Mouse (Mus musculus) kidney, adult 8-10 months (tissue): Measurements from ENCODE around the gene Kif21b.
A peak's percentile ranks its signal among the peaks of the same experiment; 100 is the strongest.

ENCODE experiments used
- DNase-seq, 2 experiments: peaks; one replicate each; pipeline ENCODE4 v3.0.0; 2022

Gene Kif21b

GRCm38 (mm10) chr1:136160930-136161329 lies 29.7 kb downstream of the Kif21b start:
- DNase-seq = no peak

GRCm38 (mm10) chr1:136161333-136161921 lies 30.2 kb downstream of the Kif21b start:
- no peak for DNase-seq

- DNase-seq = no peak
These were observed 34.2 kb downstream of the Kif21b start for GRCm38 (mm10) chr1:136165436-136165835.

DNA sequence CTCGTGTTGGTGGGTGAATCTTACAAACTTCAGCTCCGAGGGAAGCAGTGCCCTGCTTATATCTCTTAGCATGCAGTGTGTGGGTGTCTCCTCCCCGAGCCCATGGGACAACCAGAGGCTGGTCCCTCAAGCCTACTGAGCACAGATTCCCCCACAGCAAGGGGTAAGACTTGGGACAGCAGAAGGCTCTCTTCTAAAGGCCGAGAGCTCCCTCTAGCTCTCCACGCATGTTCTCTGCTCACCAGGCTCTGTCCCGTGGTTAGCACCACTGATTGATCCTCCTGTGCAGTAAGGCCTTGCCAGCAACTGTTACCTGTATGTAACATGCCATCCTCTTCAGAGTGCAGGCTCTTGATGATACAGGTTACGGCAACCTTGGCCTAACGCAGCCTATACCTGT lies 36.5 kb downstream of the Kif21b start:
- peak in 1 of 2 experiments; percentile 30 for DNase-seq

DNA sequence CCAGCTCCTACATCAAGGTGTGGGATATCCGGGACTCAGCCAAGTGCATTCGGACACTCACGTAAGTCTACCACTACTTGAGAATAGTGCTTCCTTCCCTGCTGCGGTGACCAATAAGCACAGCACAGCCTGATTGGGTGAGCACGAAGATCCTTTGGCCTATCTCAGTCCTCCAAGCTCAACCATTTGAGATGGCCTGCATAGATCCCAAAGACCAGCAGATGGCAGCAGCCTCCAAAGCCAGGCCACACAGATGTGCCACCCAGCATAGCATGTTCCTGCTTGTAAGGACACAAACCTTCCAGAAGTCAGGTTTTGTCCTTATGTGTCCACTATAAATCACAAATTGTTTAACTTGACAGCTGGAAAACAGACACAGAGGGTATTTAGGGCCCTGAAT lies 38.9 kb downstream of the Kif21b start:
- DNase-seq = peak; percentile 65 to 80

GRCm38 (mm10) chr1:136172696-136173095 lies 41.5 kb downstream of the Kif21b start:
- peak; percentile 30 to 60 for DNase-seq

DNA sequence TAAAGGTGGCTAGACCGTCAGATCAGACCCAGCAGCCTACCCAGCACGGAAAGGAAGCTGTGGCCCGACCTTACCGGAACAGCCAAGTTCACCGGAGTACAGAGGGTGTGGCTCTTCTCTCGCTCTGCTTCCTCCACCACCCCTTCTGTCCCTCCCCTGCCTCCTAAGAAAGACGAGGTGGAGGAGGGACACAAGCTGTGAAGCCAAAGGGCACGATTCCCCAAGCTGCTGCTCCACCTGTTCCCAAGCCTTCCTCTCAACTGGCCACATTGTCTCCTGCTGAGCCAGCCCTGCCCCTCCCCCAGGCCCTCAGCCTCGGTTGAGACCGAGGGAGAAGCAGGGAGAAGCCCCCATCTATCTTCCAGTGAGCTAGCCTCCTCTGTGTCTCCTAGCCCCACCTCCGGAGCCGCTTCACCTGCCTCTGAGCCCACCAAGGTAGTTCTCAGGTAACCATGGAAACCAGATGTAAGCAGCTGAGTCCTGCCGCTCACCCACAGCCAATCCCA lies 43.0 kb downstream of the Kif21b start:
- peak; percentile 22 to 52 for DNase-seq

DNA sequence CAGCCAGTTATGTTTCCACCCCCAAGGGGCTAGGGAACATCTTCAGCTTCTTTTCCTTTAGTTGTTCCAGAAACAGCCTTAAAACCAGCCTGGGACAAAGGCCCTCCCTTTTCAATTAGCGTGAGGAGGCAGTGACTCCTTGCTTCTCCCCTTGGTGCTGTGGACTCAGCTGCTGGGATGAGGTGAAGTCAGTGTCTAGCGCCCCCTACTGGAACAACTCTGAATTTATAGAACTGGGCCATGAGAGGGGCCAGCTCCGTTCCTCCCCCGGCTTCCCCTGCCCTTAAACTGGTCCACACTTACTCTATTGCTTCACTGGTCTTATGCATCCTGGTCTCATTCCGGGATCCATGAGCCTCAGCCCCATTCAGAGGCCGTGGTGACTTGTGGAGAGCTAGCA lies 44.0 kb downstream of the Kif21b start:
- DNase-seq = peak; percentile 12 to 32

GRCm38 (mm10) chr1:136177085-136177484 lies 45.9 kb downstream of the Kif21b start:
- DNase-seq = no peak

GRCm38 (mm10) chr1:136178741-136179140 lies 47.6 kb downstream of the Kif21b start:
- DNase-seq = no peak

GRCm38 (mm10) chr1:136179511-136180001 lies 48.4 kb downstream of the Kif21b start:
- DNase-seq = no peak

GRCm38 (mm10) chr1:136190033-136190432 lies 58.8 kb downstream of the Kif21b start:
- no peak for DNase-seq

GRCm38 (mm10) chr1:136212803-136213202 lies 81.6 kb downstream of the Kif21b start, which contains the start of gene Mroh3:
Mroh3 (minus strand) TSS chr1:136212828.
- DNase-seq = no peak

GRCm38 (mm10) chr1:136214304-136214703 lies 83.1 kb downstream of the Kif21b start:
- DNase-seq = no peak

GRCm38 (mm10) chr1:136220037-136220871 lies 89.1 kb downstream of the Kif21b start:
- DNase-seq = no peak

DNA sequence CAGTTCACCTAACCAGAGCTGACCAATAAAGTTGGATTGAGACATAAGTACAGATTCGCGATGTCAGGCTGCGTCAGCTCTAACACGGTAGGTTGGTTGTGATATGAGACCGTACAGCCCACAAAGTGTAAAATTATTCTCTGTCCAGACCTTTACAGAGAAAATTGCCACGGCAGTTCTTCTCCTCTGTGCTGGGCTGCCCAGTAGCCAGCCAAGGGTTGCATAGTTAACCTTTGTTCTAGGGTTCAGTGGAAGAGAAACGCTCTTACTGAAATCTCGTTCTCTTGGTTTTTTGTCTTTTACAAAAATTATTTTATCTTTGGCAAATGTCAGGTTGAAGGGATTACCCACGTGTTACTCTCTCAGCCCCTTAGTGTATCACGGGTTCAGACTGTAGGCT lies 91.2 kb downstream of the Kif21b start:
- no peak for DNase-seq

DNA sequence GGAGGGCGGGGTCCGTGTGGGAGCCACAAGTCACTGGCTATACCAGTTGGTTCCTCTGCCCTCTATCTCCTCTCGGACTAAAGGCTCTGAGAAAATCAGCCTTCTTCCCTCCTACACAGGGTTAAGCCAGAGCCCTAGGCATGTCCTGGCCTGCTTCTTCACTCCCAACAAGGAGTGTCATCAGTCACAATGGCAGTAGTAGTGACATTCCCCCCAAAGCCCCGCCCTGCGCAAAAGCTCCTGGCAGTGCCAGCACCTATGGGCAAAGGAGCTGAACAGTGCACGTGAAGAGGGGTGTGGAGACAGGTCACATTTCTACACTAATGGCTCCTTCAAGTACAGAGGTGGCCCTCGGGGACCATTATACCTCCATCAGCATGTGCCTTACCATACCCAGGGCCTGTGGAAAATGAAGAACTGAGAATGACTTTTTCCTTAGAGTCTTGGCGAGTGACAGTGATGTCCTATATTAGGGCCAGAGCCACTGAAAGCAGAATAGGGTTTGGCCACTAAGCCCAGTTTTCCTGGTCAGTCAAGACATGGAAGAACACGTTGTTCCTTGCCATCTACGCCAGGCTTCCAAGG lies 92.7 kb downstream of the Kif21b start:
- DNase-seq = no peak

DNA sequence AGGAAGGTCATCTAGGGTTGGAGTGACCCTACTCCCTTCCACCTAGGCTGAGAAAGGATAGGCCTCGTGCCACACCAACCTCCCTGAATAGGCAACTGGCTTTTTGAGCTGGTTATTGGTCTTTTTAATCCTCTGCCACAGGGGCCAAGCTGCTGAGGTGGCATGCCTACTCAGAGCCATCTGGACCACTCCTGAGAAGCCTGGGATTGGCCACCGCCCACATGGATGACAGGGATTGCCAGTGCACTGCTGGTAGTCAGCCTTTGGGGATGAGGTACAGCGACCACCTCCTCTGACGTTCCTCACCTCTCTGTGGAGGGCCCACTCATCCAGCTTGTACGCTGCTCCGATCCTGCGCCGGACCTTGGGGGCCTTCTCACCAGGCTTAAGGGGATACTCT lies 94.7 kb downstream of the Kif21b start:
- DNase-seq = no peak

- no peak for DNase-seq
These were observed 95.4 kb downstream of the Kif21b start for GRCm38 (mm10) chr1:136226626-136227025.
